Mouse (Mus musculus): ENCODE measurements around the gene B4galnt4. TPM values are rescaled to one million over a fixed set of nuclear protein-coding genes. Genes with fewer than 3 reads are reported as not detected.
"Not testable (repeated sequence)": the region's sequence is repeated elsewhere in the genome, so short reads cannot be mapped to it uniquely, and the experiment has no call there.

Gene B4galnt4
- polyA plus RNA-seq, 1 experiment: not detected

DNA sequence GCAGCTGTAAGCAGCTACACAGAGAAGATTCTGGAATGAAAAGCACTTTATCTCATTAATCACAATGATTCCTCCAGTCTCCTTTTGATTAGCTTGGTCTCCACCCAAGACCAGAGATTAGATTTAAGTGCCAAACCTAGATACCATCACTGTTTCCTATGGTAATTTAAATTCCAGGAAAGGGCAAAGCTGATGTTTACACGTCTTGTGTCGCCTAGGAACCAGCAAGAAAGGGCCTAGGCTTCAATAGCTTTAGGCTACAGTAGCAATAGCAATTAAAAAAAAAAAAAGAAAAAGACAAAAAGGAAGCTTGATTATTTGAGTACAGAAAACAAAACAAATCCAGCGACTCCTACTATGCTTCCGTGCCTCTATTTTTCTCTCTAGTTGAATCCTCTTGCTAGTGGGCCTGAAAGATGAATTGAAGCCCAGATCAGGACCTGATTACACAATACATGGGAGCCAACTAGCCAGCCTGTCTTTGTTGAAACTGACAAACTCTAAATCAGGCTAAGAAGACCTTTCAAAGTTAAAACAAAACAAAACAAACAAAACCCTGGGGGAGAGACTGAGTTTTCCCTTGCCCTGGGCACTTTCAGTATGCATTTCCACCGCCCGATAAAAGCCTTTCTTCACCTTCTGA, 34.7 kb upstream of the B4galnt4 start:
- no peak for TF ChIP-seq POLR2A (IDR thresholded peaks at IDR 0.05; ENCODE audit: insufficient read depth, low read depth, low read length)
- TF ChIP-seq CTCF (IDR thresholded peaks at IDR 0.05; ENCODE audit: insufficient read depth, low read depth, low read length): no peak
- 39% methylated on average over 6 of the region's 6 CpGs for WGBS
- peak overlapping the region; percentile 33 for H3K27ac ChIP-seq (ENCODE audit: insufficient read depth, low read depth, low read length)
- H3K4me3 ChIP-seq (ENCODE audit: insufficient read depth, low read depth, low read length): no peak overlapping the region
- no peaks in the 10 kb centered on the region; the same call in 1 of the 2 replicates for H3K4me1 ChIP-seq (ENCODE audit: control insufficient read depth, insufficient read depth, low read length)

DNA sequence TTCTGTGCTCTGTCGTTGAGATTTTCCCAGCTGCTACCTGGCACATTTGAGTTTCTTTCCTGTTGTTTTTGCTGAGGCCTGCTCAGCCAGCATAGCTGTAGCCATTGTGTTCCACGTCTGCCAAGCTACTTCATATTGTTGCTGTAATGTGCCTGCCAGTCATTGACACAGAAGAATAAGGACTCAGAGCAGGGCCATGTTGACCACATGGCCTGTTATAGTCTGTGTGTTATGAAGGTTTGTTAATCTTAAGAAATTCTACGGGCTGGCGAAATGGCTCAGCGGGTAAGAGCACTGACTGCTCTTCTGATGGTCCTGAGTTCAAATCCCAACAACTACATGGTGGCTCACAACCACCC, 34.2 kb upstream of the B4galnt4 start:
- no peaks in the 10 kb centered on the region; the same call in 1 of the 2 replicates for H3K4me1 ChIP-seq (ENCODE audit: control insufficient read depth, insufficient read depth, low read length)
- H3K27ac ChIP-seq (ENCODE audit: insufficient read depth, low read depth, low read length): peak overlapping the region; percentile 33; the same call in 1 of the 2 replicates
- no peak for TF ChIP-seq CTCF (IDR thresholded peaks at IDR 0.05; ENCODE audit: insufficient read depth, low read depth, low read length)
- no peak for TF ChIP-seq POLR2A (IDR thresholded peaks at IDR 0.05; ENCODE audit: insufficient read depth, low read depth, low read length)
- H3K4me3 ChIP-seq (ENCODE audit: insufficient read depth, low read depth, low read length): no peak overlapping the region
- 38% methylated on average over 5 of the region's 5 CpGs for WGBS

GRCm38 (mm10) chr7:141028831-141029230, 32.1 kb upstream of the B4galnt4 start, which contains the start of gene Gm17387:
Gene Gm17387 (plus strand): TSS chr7:141029131.
- Histone ChIP-seq H3K27ac (ENCODE audit: insufficient read depth, low read depth, low read length) (no peak within 1 kb of the TSS), H3K4me1 (ENCODE audit: control insufficient read depth, insufficient read depth, low read length) (no peaks in the 10 kb centered on the region; the same call in 1 of the 2 replicates), H3K4me3 (ENCODE audit: insufficient read depth, low read depth, low read length) (no peak within 1 kb of the TSS)
- WGBS: 97% methylated on average over 2 of the region's 2 CpGs
- TF ChIP-seq CTCF (IDR thresholded peaks at IDR 0.05; ENCODE audit: insufficient read depth, low read depth, low read length) (no peak), POLR2A (IDR thresholded peaks at IDR 0.05; ENCODE audit: insufficient read depth, low read depth, low read length) (no peak)

DNA sequence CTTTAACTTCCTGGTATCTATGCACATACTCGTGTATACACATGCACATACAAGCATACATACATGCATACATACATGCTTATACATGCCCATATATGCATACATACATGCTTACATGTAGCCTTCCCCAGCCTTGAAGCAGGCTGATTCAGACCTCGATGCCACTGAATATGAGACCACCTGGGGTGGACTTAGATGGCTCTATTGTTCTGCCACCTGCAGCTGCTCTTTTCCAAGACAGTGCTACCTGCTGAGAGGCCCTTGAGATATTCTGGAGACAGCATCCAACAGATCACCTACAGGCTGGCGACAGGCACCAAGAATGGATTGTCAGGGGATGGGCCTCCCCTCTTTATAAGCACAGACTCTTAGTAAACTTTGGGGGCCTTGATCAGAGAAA, 30.5 kb upstream of the B4galnt4 start:
- 60% methylated on average over 3 of the region's 3 CpGs for WGBS
- Histone ChIP-seq H3K4me3 (ENCODE audit: insufficient read depth, low read depth, low read length) (no peak overlapping the region), H3K27ac (ENCODE audit: insufficient read depth, low read depth, low read length) (no peak overlapping the region), H3K4me1 (ENCODE audit: control insufficient read depth, insufficient read depth, low read length) (no peaks in the 10 kb centered on the region)
- TF ChIP-seq CTCF (IDR thresholded peaks at IDR 0.05; ENCODE audit: insufficient read depth, low read depth, low read length) (no peak), POLR2A (IDR thresholded peaks at IDR 0.05; ENCODE audit: insufficient read depth, low read depth, low read length) (no peak)

DNA sequence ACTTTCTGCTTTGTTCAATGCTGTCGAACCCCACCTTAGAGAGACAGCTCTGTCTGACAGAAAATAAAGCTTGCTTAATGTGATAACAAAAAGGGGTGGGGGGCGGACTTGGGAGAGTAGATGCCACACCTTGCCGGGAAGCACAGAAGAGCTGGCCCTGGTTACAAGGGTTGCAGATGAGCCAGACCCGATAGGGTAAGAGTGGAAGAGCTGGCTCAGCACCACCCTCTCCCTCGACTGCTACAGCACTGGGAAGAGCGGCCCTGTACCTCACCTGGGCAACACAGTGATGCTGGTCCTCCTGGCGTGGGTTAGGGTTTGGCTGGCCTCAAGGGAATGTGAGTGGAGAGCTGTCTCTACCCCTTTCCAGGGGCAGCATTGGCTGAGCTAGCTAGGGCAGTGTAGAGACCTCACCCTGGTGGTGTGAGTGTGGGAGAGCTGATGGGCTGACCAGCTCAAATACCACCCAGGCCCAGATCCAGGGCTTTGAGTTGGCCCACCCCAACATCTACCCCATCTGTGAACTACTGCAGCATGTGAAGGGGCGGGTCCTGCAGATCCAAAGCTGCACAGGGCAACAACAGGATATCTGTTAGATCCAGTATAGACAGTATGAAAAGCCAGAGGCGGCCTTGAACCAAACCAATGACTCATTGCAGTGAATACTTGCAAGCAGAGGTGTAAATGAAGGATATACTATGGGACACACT, 28.3 kb upstream of the B4galnt4 start:
- WGBS: 82% methylated on average over 9 of the region's 9 CpGs
- H3K27ac ChIP-seq (ENCODE audit: insufficient read depth, low read depth, low read length): no peak overlapping the region

GRCm38 (mm10) chr7:141036624-141037023, 24.3 kb upstream of the B4galnt4 start:
- H3K27ac ChIP-seq (ENCODE audit: insufficient read depth, low read depth, low read length); H3K4me1 ChIP-seq (ENCODE audit: control insufficient read depth, insufficient read depth, low read length); H3K4me3 ChIP-seq (ENCODE audit: insufficient read depth, low read depth, low read length): not testable (repeated sequence)
- WGBS: 83% methylated on average over 1 of the region's 2 CpGs

More for the DNA sequence above, 28.3 kb upstream of the B4galnt4 start:
- TF ChIP-seq POLR2A (IDR thresholded peaks at IDR 0.05; ENCODE audit: insufficient read depth, low read depth, low read length): no peak
- H3K4me3 ChIP-seq (ENCODE audit: insufficient read depth, low read depth, low read length): no peak overlapping the region
- H3K4me1 ChIP-seq (ENCODE audit: control insufficient read depth, insufficient read depth, low read length): no peaks in the 10 kb centered on the region

DNA sequence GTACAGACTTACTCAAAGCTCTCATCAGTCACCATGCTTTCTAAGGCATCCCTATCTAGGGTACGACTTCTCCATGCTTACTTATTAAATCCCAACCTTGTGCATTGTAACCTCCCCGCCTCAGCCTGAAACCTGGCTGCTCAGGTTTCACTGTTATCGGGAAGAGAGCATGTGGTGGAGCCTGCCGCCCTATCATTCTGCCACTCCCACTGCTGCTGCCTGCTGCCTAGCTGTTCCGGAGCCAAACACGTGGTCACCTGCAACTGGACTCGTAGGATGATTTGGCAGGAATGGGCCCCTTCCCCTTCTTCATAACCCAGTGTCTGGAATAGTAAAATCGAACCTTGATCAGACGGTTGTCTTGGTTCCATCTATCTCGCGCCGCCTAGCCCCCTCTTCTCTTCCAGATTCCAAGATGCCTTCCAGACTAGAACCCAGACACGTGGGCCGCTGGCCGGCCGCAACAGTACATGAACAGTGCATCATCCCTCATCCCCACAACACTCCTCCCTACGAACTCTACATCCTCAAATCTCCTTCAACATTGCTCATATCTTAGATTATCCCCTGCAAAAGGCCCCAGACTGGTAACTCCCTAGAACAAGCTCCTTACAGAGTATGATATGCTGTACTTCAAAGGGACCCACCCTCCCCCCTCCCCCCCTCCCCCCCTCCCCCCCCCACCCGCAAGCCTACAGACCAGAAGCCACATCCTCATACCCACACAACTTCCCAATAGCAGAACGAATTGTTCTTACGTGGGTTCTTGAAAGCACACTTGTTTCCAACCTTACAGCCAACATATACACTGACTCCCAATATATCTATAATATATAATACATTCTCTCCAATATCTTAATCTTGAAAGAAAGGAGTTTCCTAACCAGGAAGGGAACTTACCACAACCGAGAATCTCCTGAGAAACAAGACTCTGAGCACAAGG, 22.5 kb upstream of the B4galnt4 start:
- Histone ChIP-seq H3K4me3 (ENCODE audit: insufficient read depth, low read depth, low read length) (no peak overlapping the region), H3K4me1 (ENCODE audit: control insufficient read depth, insufficient read depth, low read length) (no peaks in the 10 kb centered on the region; the same call in 1 of the 2 replicates), H3K27ac (ENCODE audit: insufficient read depth, low read depth, low read length) (no peak overlapping the region)
- TF ChIP-seq POLR2A (IDR thresholded peaks at IDR 0.05; ENCODE audit: insufficient read depth, low read depth, low read length) (no peak), CTCF (IDR thresholded peaks at IDR 0.05; ENCODE audit: insufficient read depth, low read depth, low read length) (no peak)
- 87% methylated on average over 20 of the region's 21 CpGs for WGBS

DNA sequence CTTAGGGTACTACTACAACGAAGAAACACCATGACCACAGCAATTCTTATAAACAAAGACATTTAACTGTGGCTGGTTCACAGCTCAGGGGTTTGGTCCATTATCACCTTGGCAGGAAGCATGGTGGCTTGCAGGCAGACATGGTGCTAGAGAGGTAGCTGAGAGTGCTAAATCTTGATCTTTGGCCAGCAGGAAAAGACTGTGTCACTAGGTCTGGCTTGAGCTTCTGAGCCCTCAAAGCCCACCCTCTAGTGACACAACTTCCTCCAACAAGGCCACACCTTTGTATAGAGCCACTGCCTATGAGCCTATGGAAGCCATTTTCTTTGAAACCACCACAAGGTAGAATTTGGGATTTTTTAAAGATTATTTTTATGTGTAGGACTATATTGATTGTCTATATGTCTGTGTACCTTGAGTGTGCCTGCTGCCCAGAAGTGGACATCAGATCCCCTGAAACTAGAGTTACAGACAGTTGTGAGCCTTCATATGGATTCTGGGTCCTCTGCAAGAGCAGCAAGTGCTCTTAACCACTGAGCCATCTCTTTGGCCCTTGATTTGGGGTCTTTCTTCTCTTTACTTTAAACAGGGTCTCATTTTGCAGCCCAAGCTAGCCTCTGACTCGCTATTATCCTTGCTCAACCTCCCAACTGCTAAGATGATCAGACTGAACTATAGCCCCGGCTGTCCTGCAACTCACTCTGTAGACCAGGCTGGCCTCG, 21.4 kb upstream of the B4galnt4 start:
- Histone ChIP-seq H3K4me1 (ENCODE audit: control insufficient read depth, insufficient read depth, low read length) (no peaks in the 10 kb centered on the region; the same call in 1 of the 2 replicates), H3K27ac (ENCODE audit: insufficient read depth, low read depth, low read length) (no peak overlapping the region), H3K4me3 (ENCODE audit: insufficient read depth, low read depth, low read length) (no peak overlapping the region)
- WGBS: 96% methylated on average over 4 of the region's 4 CpGs
- TF ChIP-seq CTCF (IDR thresholded peaks at IDR 0.05; ENCODE audit: insufficient read depth, low read depth, low read length) (no peak), POLR2A (IDR thresholded peaks at IDR 0.05; ENCODE audit: insufficient read depth, low read depth, low read length) (no peak)
